Mouse (Mus musculus) kidney, postnatal 0 days (tissue): ENCODE results near the gene Chn1. TPM values are rescaled to one million over a fixed set of nuclear protein-coding genes. Genes with fewer than 3 reads are reported as not detected.

Experiments
- ATAC-seq: fragments of 200-750 bp; cut with Nextera tagmentation; replicated peaks from 2 replicates; pipeline ENCODE4 v1.8.0; 2017; ENCODE audit warnings: low read depth, moderate number of reproducible peaks, moderate TSS enrichment, moderate library complexity; ENCODE audit not compliant: low FRiP score
- DNase-seq: peaks from one replicate; pipeline ENCODE4 v3.0.0-alpha.2; 2016; ENCODE audit warnings: low spot score
- H3K27ac ChIP-seq: fragments of 300-500 bp; sonication (generic); 2 replicates; pipeline ENCODE4 v1.5.1; 2014; ENCODE audit warnings: mild to moderate bottlenecking
- H3K27me3 ChIP-seq: fragments of 300-500 bp; sonication (generic); 2 replicates; pipeline ENCODE4 v1.6.1; 2014; ENCODE audit warnings: low read length, mixed read lengths; ENCODE audit not compliant: insufficient read depth
- H3K36me3 ChIP-seq: fragments of 300-500 bp; sonication (generic); 2 replicates; pipeline ENCODE4 v1.6.1; 2014; ENCODE audit warnings: low read length, mixed read lengths; ENCODE audit not compliant: insufficient read depth
- H3K4me1 ChIP-seq: fragments of 300-500 bp; sonication (generic); replicated peaks from 2 replicates; pipeline ENCODE4 v1.6.1; 2014; ENCODE audit warnings: antibody characterized with exemption, low read length, mixed read lengths; ENCODE audit not compliant: insufficient read depth
- H3K4me2 ChIP-seq: fragments of 300-500 bp; sonication (generic); 2 replicates; pipeline ENCODE4 v1.6.1; 2014; ENCODE audit warnings: mild to moderate bottlenecking, low read length, moderate library complexity, mixed read lengths
- H3K4me3 ChIP-seq: fragments of 300-500 bp; sonication (generic); replicated peaks from 2 replicates; pipeline ENCODE4 v1.5.1; 2014; ENCODE audit warnings: low read depth, low read length
- H3K9ac ChIP-seq: fragments of 300-500 bp; sonication (generic); 2 replicates; pipeline ENCODE4 v1.6.1; 2014; ENCODE audit warnings: low read depth, low read length
- H3K9me3 ChIP-seq: fragments of 300-500 bp; sonication (generic); replicated peaks from 2 replicates; pipeline ENCODE4 v1.6.1; 2016; ENCODE audit warnings: low read length, inconsistent platforms, mixed read lengths
- CTCF ChIP-seq: IDR thresholded peaks from 2 replicates; pipeline ENCODE4 v1.5.1; 2016; ENCODE audit warnings: antibody characterized with exemption, low read depth, mild to moderate bottlenecking, moderate library complexity
- WGBS: fragments of 180-500 bp; shearing (Covaris S2); extraction: QIAGEN DNeasy Blood & Tissue Kit; methylation state at CpG from one replicate; pipeline ENCODE4 v1.1.7; 2014; 5-methylcytosine and 5-hydroxymethylcytosine counted together
- polyA plus RNA-seq: library from polyadenylated mRNA; unstranded; fragments of >200 nt; fragmentation: Nextera tagmentation; extraction: Ambion mirVana; gene quantifications from 2 replicates; pipeline ENCODE4 v1.2.1, GENCODE M21; 2015

Chn1 gene
- polyA plus RNA-seq, 1 experiment from 2014 or later, result 12.4 TPM

- H3K9ac ChIP-seq, result no peak overlapping the region
- H3K36me3 ChIP-seq, result no peaks in the 10 kb centered on the region
- H3K4me3 ChIP-seq, result no peak overlapping the region
- H3K9me3 ChIP-seq, result no peaks in the 10 kb centered on the region
- TF ChIP-seq CTCF, result no peak
- ATAC-seq, result no peak
- DNase-seq, result no peak
- H3K27ac ChIP-seq, result no peak overlapping the region
- H3K4me1 ChIP-seq, result no peaks in the 10 kb centered on the region
- 53% methylated on average over 7 of the region's 7 CpGs for WGBS
- H3K27me3 ChIP-seq, result no peaks in the 10 kb centered on the region
- no peak overlapping the region for H3K4me2 ChIP-seq
Observed at GRCm38 (mm10) chr2:73759899-73760298, 15.2 kb downstream of the Chn1 start.

DNA sequence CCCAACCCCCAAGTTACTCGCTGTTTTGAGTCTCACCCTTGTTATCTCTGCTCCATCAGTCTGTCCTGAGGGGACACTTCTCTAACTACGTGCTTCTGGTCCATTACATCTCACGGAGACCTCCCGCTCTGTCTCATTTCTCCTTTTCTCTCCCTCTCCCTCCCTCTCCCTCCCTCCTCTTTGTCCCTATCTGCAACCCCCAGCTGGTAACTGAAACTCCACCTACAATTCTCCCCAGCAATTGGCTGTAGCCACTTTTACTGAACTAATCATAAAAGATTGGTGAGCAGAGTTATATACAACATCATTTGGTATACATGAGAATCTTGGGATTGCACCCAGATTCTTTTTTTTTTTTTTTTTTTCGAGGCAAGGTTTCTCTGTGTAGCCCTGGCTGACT is 16.1 kb downstream of the Chn1 start:
- no peak overlapping the region for H3K4me3 ChIP-seq
- H3K9ac ChIP-seq, result no peak overlapping the region
- H3K36me3 ChIP-seq, result no peaks in the 10 kb centered on the region
- 76% methylated on average over 5 of the region's 5 CpGs for WGBS
- no peak overlapping the region for H3K4me2 ChIP-seq
- no peaks in the 10 kb centered on the region for H3K9me3 ChIP-seq
- no peak overlapping the region for H3K27ac ChIP-seq
- no peaks in the 10 kb centered on the region for H3K27me3 ChIP-seq
- DNase-seq (no peak), ATAC-seq (no peak)
- no peaks in the 10 kb centered on the region for H3K4me1 ChIP-seq
- TF ChIP-seq CTCF, result no peak

DNA sequence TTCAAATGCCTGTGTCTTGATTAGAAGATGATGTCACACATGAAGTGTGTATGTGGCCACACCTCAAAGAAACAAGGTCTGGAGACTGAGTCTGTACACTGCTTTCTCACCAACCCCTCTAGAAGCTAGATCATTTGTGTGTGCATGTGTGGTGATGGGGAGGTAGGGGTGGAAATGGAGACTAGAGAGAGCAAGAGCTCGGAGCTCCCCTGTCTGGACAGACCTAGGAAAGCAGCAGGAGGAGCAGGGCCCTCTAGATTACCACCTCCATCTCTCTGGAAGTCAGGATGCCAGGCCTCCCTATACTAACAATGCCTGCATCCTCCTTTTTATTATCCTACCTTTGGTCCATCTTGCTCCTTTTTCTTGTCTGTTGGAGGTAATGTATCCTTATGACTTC is 27.8 kb downstream of the Chn1 start:
- TF ChIP-seq CTCF, result no peak
- Histone ChIP-seq H3K27me3 (no peaks in the 10 kb centered on the region), H3K4me2 (no peak overlapping the region), H3K36me3 (no peaks in the 10 kb centered on the region), H3K9ac (no peak overlapping the region), H3K27ac (no peak overlapping the region), H3K9me3 (no peaks in the 10 kb centered on the region), H3K4me3 (no peak overlapping the region), H3K4me1 (no peaks in the 10 kb centered on the region)
- 88% methylated on average over 1 of the region's 1 CpGs for WGBS
- no peak for ATAC-seq
- no peak for DNase-seq

DNA sequence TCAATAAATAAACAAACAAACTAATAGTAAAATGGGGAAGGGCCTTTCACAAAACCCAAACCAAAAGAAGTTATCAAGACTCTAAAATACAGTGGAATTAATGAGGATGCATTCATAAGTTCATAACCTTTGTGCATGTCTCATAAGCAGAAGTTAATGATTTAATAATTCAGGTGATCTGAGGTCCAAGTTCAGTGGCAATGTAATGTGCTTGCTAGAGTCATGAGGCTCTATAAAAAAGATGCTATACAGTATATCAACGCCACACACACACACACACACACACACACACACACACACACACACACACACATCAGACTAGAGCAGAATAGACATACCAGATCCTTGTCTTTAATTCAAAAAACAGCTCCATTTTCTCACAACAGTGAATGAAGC is 28.8 kb downstream of the Chn1 start:
- 85% methylated on average over 1 of the region's 1 CpGs for WGBS
- H3K36me3 ChIP-seq, result no peaks in the 10 kb centered on the region
- no peak overlapping the region for H3K4me3 ChIP-seq
- H3K9ac ChIP-seq, result no peak overlapping the region
- H3K27me3 ChIP-seq, result no peaks in the 10 kb centered on the region
- H3K4me1 ChIP-seq, result no peaks in the 10 kb centered on the region
- no peak for DNase-seq
- ATAC-seq, result no peak; the same call in 1 of the 2 replicates
- no peak overlapping the region for H3K27ac ChIP-seq
- H3K9me3 ChIP-seq, result no peaks in the 10 kb centered on the region
- H3K4me2 ChIP-seq, result no peak overlapping the region
- TF ChIP-seq CTCF, result no peak

DNA sequence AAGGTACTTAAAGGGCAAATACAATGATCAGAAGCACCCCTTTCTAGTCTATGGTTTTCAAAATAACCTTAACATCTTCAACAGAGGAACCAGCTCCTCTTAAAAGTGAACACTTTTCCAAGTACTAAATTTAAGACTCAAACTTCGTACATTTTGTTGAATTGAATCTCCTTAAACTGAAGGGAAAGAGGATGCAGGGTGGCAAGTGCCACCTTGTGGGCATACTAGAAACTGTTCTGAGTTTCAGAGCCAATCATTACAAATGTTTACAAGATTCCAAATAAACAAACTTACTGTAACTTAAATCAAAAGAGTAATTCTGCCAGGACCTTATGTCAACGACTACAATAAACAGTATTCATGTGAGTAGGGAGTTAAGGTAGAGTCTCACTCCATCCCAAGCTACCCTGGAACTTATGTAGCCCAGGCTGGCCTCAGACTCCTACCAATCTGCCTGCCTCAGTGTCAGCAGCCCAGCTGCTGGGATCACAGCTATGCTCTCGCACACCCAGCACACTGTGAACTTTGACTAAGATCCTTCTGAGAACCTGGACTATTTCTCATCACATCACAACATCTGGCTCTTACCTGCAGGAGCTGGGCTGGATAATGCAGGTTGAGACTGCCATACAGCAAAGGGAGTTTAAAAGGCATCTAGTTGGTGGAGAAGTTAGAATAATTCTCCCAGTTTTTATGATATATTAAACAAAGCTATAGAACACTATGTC is 29.3 kb downstream of the Chn1 start:
- ATAC-seq (no peak), DNase-seq (peak; percentile 79)
- TF ChIP-seq CTCF, result peak; percentile 89
- Histone ChIP-seq H3K9me3 (no peaks in the 10 kb centered on the region), H3K36me3 (no peaks in the 10 kb centered on the region), H3K4me3 (no peak overlapping the region), H3K4me1 (no peaks in the 10 kb centered on the region), H3K27me3 (no peaks in the 10 kb centered on the region), H3K27ac (no peak overlapping the region), H3K4me2 (no peak overlapping the region), H3K9ac (no peak overlapping the region)
- 40% methylated on average over 3 of the region's 3 CpGs for WGBS

DNA sequence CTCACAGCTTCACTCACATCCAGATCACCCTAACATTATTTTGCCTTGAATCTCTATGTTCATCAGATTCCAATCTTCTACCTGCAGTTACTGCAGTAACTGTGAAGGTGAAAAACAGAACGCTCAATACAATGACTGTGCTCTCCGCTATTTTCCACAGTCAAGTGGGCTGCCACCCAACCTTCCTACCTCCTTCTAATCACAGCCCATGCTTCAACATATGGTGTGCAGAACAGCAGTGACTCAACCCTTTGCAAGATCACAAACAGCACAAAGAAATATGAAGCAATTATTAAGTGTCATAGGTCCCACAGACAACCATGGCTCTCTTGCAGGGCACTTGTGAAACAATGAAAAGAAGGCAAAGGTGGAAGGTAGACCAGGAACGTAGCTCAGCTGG is 33.9 kb downstream of the Chn1 start:
- no peak overlapping the region for H3K9ac ChIP-seq
- ATAC-seq, result no peak
- H3K27ac ChIP-seq, result no peak overlapping the region
- no peaks in the 10 kb centered on the region for H3K4me1 ChIP-seq
- H3K4me3 ChIP-seq, result no peak overlapping the region
- no peak for TF ChIP-seq CTCF
- H3K27me3 ChIP-seq, result no peaks in the 10 kb centered on the region
- H3K9me3 ChIP-seq, result no peaks in the 10 kb centered on the region
- H3K36me3 ChIP-seq, result no peaks in the 10 kb centered on the region
- DNase-seq, result no peak
- no peak overlapping the region for H3K4me2 ChIP-seq
- WGBS, result 98% methylated on average over 3 of the region's 3 CpGs

- Histone ChIP-seq H3K4me1 (no peaks in the 10 kb centered on the region), H3K4me3 (no peak overlapping the region), H3K4me2 (no peak overlapping the region), H3K36me3 (no peaks in the 10 kb centered on the region), H3K27me3 (no peaks in the 10 kb centered on the region), H3K27ac (no peak overlapping the region), H3K9me3 (no peaks in the 10 kb centered on the region), H3K9ac (no peak overlapping the region)
- ATAC-seq (no peak), DNase-seq (no peak)
- no peak for TF ChIP-seq CTCF
- WGBS, result 41% methylated on average over 2 of the region's 2 CpGs
Observed at GRCm38 (mm10) chr2:73727868-73728267, 47.3 kb downstream of the Chn1 start.
